Mouse (Mus musculus): ENCODE data around the gene Hdgf. TPM values are rescaled to one million over a fixed set of nuclear protein-coding genes. Genes with fewer than 3 reads are reported as not detected.
"Not testable (repeated sequence)": the region's sequence is repeated elsewhere in the genome, so short reads cannot be mapped to it uniquely, and the experiment has no call there.

Hdgf gene
- polyA plus RNA-seq, 1 experiment from 2014 or later: 115 TPM

- H3K4me1 ChIP-seq (ENCODE audit: insufficient read depth, low read length): peaks cover 15% of the 10 kb centered on the region
- peaks cover 2% of the 10 kb centered on the region; the same call in 1 of the 2 replicates for H3K9me3 ChIP-seq (ENCODE audit: low read length)
- H3K4me2 ChIP-seq (replicated peaks; ENCODE audit: low read depth, low read length): peak overlapping the region; percentile 52
- peak overlapping the region; percentile 98 for H3K4me3 ChIP-seq (ENCODE audit: low read length)
- ATAC-seq (ENCODE audit: low FRiP score, low TSS enrichment): no peak
- 83% methylated on average over 6 of the region's 6 CpGs for WGBS
- no peaks in the 10 kb centered on the region for H3K36me3 ChIP-seq (ENCODE audit: insufficient read depth, low read length)
- no peak overlapping the region for H3K27ac ChIP-seq (ENCODE audit: low read length)
- peak overlapping the region; percentile 63; the same call in 1 of the 2 replicates for H3K9ac ChIP-seq (replicated peaks; ENCODE audit: low read length)
- no peaks in the 10 kb centered on the region for H3K27me3 ChIP-seq (ENCODE audit: insufficient read depth, low read length)
Observed at GRCm38 (mm10) chr3:87886416-87886815, 19.7 kb upstream of the Hdgf start.

DNA sequence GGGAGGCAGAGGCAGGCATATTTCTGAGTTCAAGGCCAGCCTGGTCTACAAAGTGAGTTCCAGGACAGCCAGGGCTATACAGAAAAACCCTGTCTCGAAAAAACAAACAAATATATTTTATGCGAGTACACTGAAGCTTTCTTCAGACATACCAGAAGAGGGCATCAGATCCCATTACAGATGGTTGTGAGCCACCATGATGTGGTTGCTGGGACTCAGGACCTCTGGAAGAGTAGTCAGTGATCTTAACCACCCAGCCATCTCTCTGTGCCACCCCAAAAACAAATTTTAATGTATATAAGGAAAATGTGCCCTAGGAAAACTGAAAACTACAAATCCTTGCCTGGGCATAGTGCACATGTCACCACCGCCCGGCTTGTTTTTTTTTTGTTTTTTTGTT is 18.7 kb upstream of the Hdgf start:
- not testable (repeated sequence) for H3K4me2 ChIP-seq (replicated peaks; ENCODE audit: low read depth, low read length); H3K36me3 ChIP-seq (ENCODE audit: insufficient read depth, low read length); H3K4me3 ChIP-seq (ENCODE audit: low read length); H3K9ac ChIP-seq (replicated peaks; ENCODE audit: low read length); H3K27me3 ChIP-seq (ENCODE audit: insufficient read depth, low read length); H3K9me3 ChIP-seq (ENCODE audit: low read length); H3K27ac ChIP-seq (ENCODE audit: low read length); ATAC-seq (ENCODE audit: low FRiP score, low TSS enrichment)
- H3K4me1 ChIP-seq (ENCODE audit: insufficient read depth, low read length): peaks cover 15% of the 10 kb centered on the region
- WGBS: 82% methylated on average over 4 of the region's 4 CpGs

- no peak overlapping the region for H3K27ac ChIP-seq (ENCODE audit: low read length)
- WGBS: 70% methylated on average over 3 of the region's 3 CpGs
- H3K4me3 ChIP-seq (ENCODE audit: low read length): no peak overlapping the region
- peaks cover 2% of the 10 kb centered on the region; the same call in 1 of the 2 replicates for H3K9me3 ChIP-seq (ENCODE audit: low read length)
- H3K4me2 ChIP-seq (replicated peaks; ENCODE audit: low read depth, low read length): no peak overlapping the region
- no peaks in the 10 kb centered on the region for H3K27me3 ChIP-seq (ENCODE audit: insufficient read depth, low read length)
- no peak overlapping the region for H3K9ac ChIP-seq (replicated peaks; ENCODE audit: low read length)
- ATAC-seq (ENCODE audit: low FRiP score, low TSS enrichment): no peak
- H3K4me1 ChIP-seq (ENCODE audit: insufficient read depth, low read length): no peaks in the 10 kb centered on the region
- H3K36me3 ChIP-seq (ENCODE audit: insufficient read depth, low read length): no peaks in the 10 kb centered on the region
Observed at GRCm38 (mm10) chr3:87891481-87891880, 14.6 kb upstream of the Hdgf start.

- no peak overlapping the region for H3K27ac ChIP-seq (ENCODE audit: low read length)
- H3K4me1 ChIP-seq (ENCODE audit: insufficient read depth, low read length): no peaks in the 10 kb centered on the region
- H3K9ac ChIP-seq (replicated peaks; ENCODE audit: low read length): no peak overlapping the region
- ATAC-seq (ENCODE audit: low FRiP score, low TSS enrichment): no peak
- no peaks in the 10 kb centered on the region for H3K9me3 ChIP-seq (ENCODE audit: low read length)
- H3K27me3 ChIP-seq (ENCODE audit: insufficient read depth, low read length): no peaks in the 10 kb centered on the region
- 75% methylated on average over 3 of the region's 3 CpGs for WGBS
- H3K4me2 ChIP-seq (replicated peaks; ENCODE audit: low read depth, low read length): no peak overlapping the region
- H3K4me3 ChIP-seq (ENCODE audit: low read length): no peak overlapping the region
- no peaks in the 10 kb centered on the region for H3K36me3 ChIP-seq (ENCODE audit: insufficient read depth, low read length)
Observed at GRCm38 (mm10) chr3:87893367-87893905, 12.7 kb upstream of the Hdgf start.

GRCm38 (mm10) chr3:87899266-87899665 is 6.9 kb upstream of the Hdgf start:
- no peak overlapping the region for H3K4me3 ChIP-seq (ENCODE audit: low read length)

GRCm38 (mm10) chr3:87899776-87900175 is 6.3 kb upstream of the Hdgf start:
- no peaks in the 10 kb centered on the region for H3K27me3 ChIP-seq (ENCODE audit: insufficient read depth, low read length)
- H3K9ac ChIP-seq (replicated peaks; ENCODE audit: low read length): no peak overlapping the region
- H3K27ac ChIP-seq (ENCODE audit: low read length): no peak overlapping the region
- H3K9me3 ChIP-seq (ENCODE audit: low read length): no peaks in the 10 kb centered on the region
- H3K4me2 ChIP-seq (replicated peaks; ENCODE audit: low read depth, low read length): no peak overlapping the region
- no peaks in the 10 kb centered on the region for H3K4me1 ChIP-seq (ENCODE audit: insufficient read depth, low read length)
- no peak overlapping the region for H3K4me3 ChIP-seq (ENCODE audit: low read length)
- no peaks in the 10 kb centered on the region for H3K36me3 ChIP-seq (ENCODE audit: insufficient read depth, low read length)
- ATAC-seq (ENCODE audit: low FRiP score, low TSS enrichment): no peak
- 81% methylated on average over 3 of the region's 3 CpGs for WGBS

More at GRCm38 (mm10) chr3:87899266-87899665, 6.9 kb upstream of the Hdgf start:
- Histone ChIP-seq H3K27me3 (ENCODE audit: insufficient read depth, low read length) (no peaks in the 10 kb centered on the region), H3K27ac (ENCODE audit: low read length) (no peak overlapping the region), H3K36me3 (ENCODE audit: insufficient read depth, low read length) (no peaks in the 10 kb centered on the region), H3K4me2 (replicated peaks; ENCODE audit: low read depth, low read length) (no peak overlapping the region), H3K9me3 (ENCODE audit: low read length) (no peaks in the 10 kb centered on the region), H3K4me1 (ENCODE audit: insufficient read depth, low read length) (no peaks in the 10 kb centered on the region), H3K9ac (replicated peaks; ENCODE audit: low read length) (no peak overlapping the region)
- 57% methylated on average over 3 of the region's 3 CpGs for WGBS
- no peak for ATAC-seq (ENCODE audit: low FRiP score, low TSS enrichment)

- Histone ChIP-seq H3K27ac (ENCODE audit: low read length) (no peak overlapping the region), H3K4me3 (ENCODE audit: low read length) (no peak overlapping the region), H3K36me3 (ENCODE audit: insufficient read depth, low read length) (no peaks in the 10 kb centered on the region), H3K4me2 (replicated peaks; ENCODE audit: low read depth, low read length) (no peak overlapping the region), H3K9me3 (ENCODE audit: low read length) (no peaks in the 10 kb centered on the region), H3K4me1 (ENCODE audit: insufficient read depth, low read length) (no peaks in the 10 kb centered on the region), H3K9ac (replicated peaks; ENCODE audit: low read length) (no peak overlapping the region), H3K27me3 (ENCODE audit: insufficient read depth, low read length) (no peaks in the 10 kb centered on the region)
- no peak for ATAC-seq (ENCODE audit: low FRiP score, low TSS enrichment)
- WGBS: 34% methylated on average over 1 of the region's 1 CpGs
Observed at GRCm38 (mm10) chr3:87901036-87901624, 5.0 kb upstream of the Hdgf start.

DNA sequence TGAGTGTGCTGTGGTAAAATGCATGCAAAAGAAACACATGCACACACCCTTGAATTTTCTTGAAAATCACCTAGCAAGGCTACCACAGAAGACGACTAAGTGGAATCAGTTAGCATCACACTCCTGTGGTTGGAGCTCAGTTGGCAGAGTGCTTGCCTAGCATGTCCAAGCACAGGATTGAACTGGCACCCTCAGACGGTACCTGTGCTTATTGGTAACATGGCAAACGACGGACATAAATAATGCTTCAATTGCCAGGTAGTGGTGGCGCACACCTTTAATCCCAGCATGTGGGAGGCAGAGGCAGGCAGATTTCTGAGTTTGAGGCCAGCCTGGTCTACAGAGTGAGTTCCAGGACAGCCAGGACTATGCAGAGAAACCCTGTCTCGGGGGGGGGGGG is 4.2 kb upstream of the Hdgf start:
- H3K9ac ChIP-seq (replicated peaks; ENCODE audit: low read length); H3K9me3 ChIP-seq (ENCODE audit: low read length); H3K4me1 ChIP-seq (ENCODE audit: insufficient read depth, low read length); ATAC-seq (ENCODE audit: low FRiP score, low TSS enrichment); H3K36me3 ChIP-seq (ENCODE audit: insufficient read depth, low read length); H3K4me2 ChIP-seq (replicated peaks; ENCODE audit: low read depth, low read length); H3K27me3 ChIP-seq (ENCODE audit: insufficient read depth, low read length); H3K27ac ChIP-seq (ENCODE audit: low read length); H3K4me3 ChIP-seq (ENCODE audit: low read length): not testable (repeated sequence)
- 85% methylated on average over 5 of the region's 6 CpGs for WGBS

DNA sequence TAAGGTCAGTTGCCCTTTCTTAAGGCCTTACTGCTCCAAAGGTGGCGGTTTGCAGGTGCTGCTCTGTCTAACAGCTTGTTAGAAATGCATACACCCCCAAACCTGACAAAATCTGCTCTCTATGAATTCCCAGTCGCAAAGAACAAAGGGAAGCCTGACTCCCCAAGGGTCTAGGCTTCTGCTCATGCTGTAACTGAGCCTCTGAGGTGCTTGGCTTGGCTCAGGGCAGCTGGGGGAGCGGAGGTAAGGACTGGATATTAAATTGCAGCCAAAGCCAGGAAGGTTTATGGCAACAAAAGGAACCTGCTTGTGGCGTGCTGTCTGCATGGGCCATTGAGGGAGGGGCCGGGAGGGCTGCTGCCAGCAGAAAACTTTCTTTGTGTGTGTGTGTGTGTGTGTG is 2.3 kb upstream of the Hdgf start:
- Histone ChIP-seq H3K4me2 (replicated peaks; ENCODE audit: low read depth, low read length) (no peak overlapping the region), H3K4me3 (ENCODE audit: low read length) (no peak overlapping the region), H3K27me3 (ENCODE audit: insufficient read depth, low read length) (no peaks in the 10 kb centered on the region), H3K9me3 (ENCODE audit: low read length) (no peaks in the 10 kb centered on the region), H3K27ac (ENCODE audit: low read length) (no peak overlapping the region), H3K4me1 (ENCODE audit: insufficient read depth, low read length) (peaks cover 14% of the 10 kb centered on the region), H3K9ac (replicated peaks; ENCODE audit: low read length) (no peak overlapping the region), H3K36me3 (ENCODE audit: insufficient read depth, low read length) (no peaks in the 10 kb centered on the region)
- WGBS: 28% methylated on average over 5 of the region's 5 CpGs
- ATAC-seq (ENCODE audit: low FRiP score, low TSS enrichment): no peak

GRCm38 (mm10) chr3:87906601-87906980 is 470 bp downstream of the Hdgf start:
- Histone ChIP-seq H3K9ac (replicated peaks; ENCODE audit: low read length) (peak overlapping the region; percentile 99), H3K4me1 (ENCODE audit: insufficient read depth, low read length) (peaks cover 38% of the 10 kb centered on the region), H3K27me3 (ENCODE audit: insufficient read depth, low read length) (no peaks in the 10 kb centered on the region), H3K4me3 (ENCODE audit: low read length) (peak overlapping the region; percentile 97), H3K36me3 (ENCODE audit: insufficient read depth, low read length) (no peaks in the 10 kb centered on the region), H3K9me3 (ENCODE audit: low read length) (no peaks in the 10 kb centered on the region), H3K4me2 (replicated peaks; ENCODE audit: low read depth, low read length) (peak overlapping the region; percentile 95), H3K27ac (ENCODE audit: low read length) (peak overlapping the region; percentile 97)
- ATAC-seq (ENCODE audit: low FRiP score, low TSS enrichment): peak; percentile 14; the same call in 1 of the 2 replicates
- WGBS: 0% methylated on average over 38 of the region's 47 CpGs

Data from kidney, embryonic 16.5 days (tissue).